Mouse (Mus musculus) heart, embryonic 13.5 days (tissue): ENCODE measurements around the gene Mprip. TPM values are rescaled to one million over a fixed set of nuclear protein-coding genes. Genes with fewer than 3 reads are reported as not detected.
A peak's percentile ranks its signal among the peaks of the same experiment; 100 is the strongest.
"Not testable (repeated sequence)": the region's sequence is repeated elsewhere in the genome, so short reads cannot be mapped to it uniquely, and the experiment has no call there.

Experiments used
- ATAC-seq: fragments of 200-750 bp; cut with Nextera tagmentation; 2 replicates; pipeline ENCODE4 v1.8.0; 2017; ENCODE audit warnings: moderate TSS enrichment; ENCODE audit not compliant: insufficient number of reproducible peaks, low FRiP score, low TSS enrichment; ENCODE audit errors: extremely low read depth
- H3K27ac ChIP-seq: fragments of 300-500 bp; sonication (generic); replicated peaks from 2 replicates; pipeline ENCODE4 v1.5.1; 2015; ENCODE audit warnings: moderate library complexity, mild to moderate bottlenecking, inconsistent platforms
- H3K27me3 ChIP-seq: fragments of 300-500 bp; sonication (generic); replicated peaks from 2 replicates; pipeline ENCODE4 v1.6.1; 2015; ENCODE audit warnings: mild to moderate bottlenecking, inconsistent platforms
- H3K36me3 ChIP-seq: fragments of 300-500 bp; sonication (generic); 2 replicates; pipeline ENCODE4 v1.6.1; 2015; ENCODE audit warnings: mild to moderate bottlenecking, inconsistent platforms
- H3K4me1 ChIP-seq: fragments of 300-500 bp; sonication (generic); 2 replicates; pipeline ENCODE4 v1.6.1; 2015; ENCODE audit warnings: inconsistent platforms
- H3K4me2 ChIP-seq: fragments of 300-500 bp; sonication (generic); 2 replicates; pipeline ENCODE4 v1.6.1; 2015; ENCODE audit warnings: inconsistent platforms, mild to moderate bottlenecking, moderate library complexity
- H3K4me3 ChIP-seq: fragments of 300-500 bp; sonication (generic); 2 replicates; pipeline ENCODE4 v1.5.1; 2015; ENCODE audit warnings: moderate library complexity, mild to moderate bottlenecking, inconsistent platforms
- H3K9ac ChIP-seq: fragments of 300-500 bp; sonication (generic); 2 replicates; pipeline ENCODE4 v1.6.1; 2015; ENCODE audit warnings: inconsistent platforms, mild to moderate bottlenecking, moderate library complexity
- H3K9me3 ChIP-seq: fragments of 300-500 bp; sonication (generic); 2 replicates; pipeline ENCODE4 v1.6.1; 2016; ENCODE audit warnings: inconsistent platforms
- WGBS: fragments of 180-500 bp; shearing (Covaris S2); methylation state at CpG from one replicate; pipeline ENCODE4 v1.1.7; 2015; ENCODE audit warnings: mixed read lengths; 5-methylcytosine and 5-hydroxymethylcytosine counted together
- polyA plus RNA-seq: library from polyadenylated mRNA; unstranded; fragments of >200 nt; fragmentation: Nextera tagmentation; extraction: Ambion mirVana; gene quantifications from 2 replicates; pipeline ENCODE4 v1.2.1, GENCODE M21; 2015

Mprip gene
- polyA plus RNA-seq, 1 experiment from 2014 or later, result 25.0 TPM

DNA sequence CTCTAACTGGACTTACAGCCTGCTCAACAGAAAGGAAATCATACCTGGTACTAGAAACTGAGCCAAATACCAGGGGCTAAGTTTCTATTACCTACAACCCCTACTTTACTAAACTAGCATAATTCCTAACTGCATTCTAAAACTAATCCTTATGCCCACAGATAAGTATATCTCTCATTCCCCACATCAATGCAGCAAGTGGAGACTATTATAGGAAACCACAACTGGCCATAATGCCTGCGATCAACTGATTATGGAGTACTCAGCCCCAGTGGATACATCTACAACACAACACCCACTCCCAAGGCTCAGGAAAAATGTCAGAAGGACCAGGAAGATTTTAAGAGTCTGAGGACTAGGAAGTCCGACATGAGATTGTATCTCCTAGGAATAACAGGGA lies 7.6 kb upstream of the Mprip start:
- H3K4me2 ChIP-seq, result no peak overlapping the region
- 78% methylated on average over 2 of the region's 2 CpGs for WGBS
- no peaks in the 10 kb centered on the region for H3K27me3 ChIP-seq
- H3K9me3 ChIP-seq, result no peaks in the 10 kb centered on the region
- H3K27ac ChIP-seq, result no peak overlapping the region
- H3K36me3 ChIP-seq, result no peaks in the 10 kb centered on the region
- no peak overlapping the region for H3K4me3 ChIP-seq
- no peak overlapping the region for H3K9ac ChIP-seq
- peaks cover 29% of the 10 kb centered on the region for H3K4me1 ChIP-seq
- ATAC-seq, result no peak

DNA sequence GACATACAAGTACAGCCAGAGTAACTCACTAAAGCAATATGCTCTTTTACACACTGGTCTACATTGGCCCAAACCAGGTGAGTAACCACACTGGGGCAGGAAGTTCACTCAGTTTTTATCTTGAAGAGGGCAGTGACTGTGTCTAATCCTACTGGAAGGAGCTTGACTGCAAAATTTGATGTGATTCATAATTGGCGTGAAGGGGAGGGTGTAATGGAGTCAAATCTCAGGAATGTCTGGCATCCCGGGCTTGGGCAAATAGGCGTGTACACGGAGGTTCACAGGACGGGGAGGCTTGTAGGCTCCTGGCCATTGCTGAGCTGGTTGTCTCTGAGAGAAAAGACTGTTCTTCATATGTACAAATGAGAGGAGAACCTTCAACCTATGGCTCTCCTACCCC lies 5.8 kb upstream of the Mprip start:
- Histone ChIP-seq H3K9ac (no peak overlapping the region), H3K9me3 (no peaks in the 10 kb centered on the region), H3K4me1 (peaks cover 29% of the 10 kb centered on the region), H3K4me2 (no peak overlapping the region), H3K27ac (peak overlapping the region; percentile 9; the same call in 1 of the 2 replicates), H3K36me3 (no peaks in the 10 kb centered on the region), H3K4me3 (no peak overlapping the region), H3K27me3 (no peaks in the 10 kb centered on the region)
- ATAC-seq, result no peak
- 27% methylated on average over 5 of the region's 5 CpGs for WGBS

DNA sequence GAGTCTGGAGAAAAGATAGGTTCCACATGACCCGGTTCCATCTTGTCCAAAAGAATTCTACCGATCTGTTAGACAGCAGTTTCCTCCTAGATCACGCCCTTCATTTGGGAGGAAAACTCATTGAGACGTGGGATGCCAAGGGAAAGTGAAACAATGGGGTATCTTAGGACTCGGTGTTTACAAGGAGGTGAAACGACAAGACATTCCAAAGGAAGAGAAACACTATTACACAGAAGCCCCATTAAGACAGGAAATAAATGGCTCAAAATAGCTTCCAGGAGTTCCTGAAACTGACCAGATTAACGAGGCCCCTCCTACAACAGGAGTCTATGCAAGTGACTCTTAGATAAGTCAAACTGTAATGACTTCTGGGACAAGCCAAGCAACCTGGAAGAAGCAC lies 5.1 kb upstream of the Mprip start:
- peaks cover 29% of the 10 kb centered on the region for H3K4me1 ChIP-seq
- H3K9ac ChIP-seq, result no peak overlapping the region
- WGBS, result 62% methylated on average over 7 of the region's 7 CpGs
- ATAC-seq, result no peak
- no peaks in the 10 kb centered on the region for H3K9me3 ChIP-seq
- H3K27ac ChIP-seq, result 0 out of 2 replicates have a peak overlapping the region, but pooled peaks have one; percentile 9
- no peak overlapping the region for H3K4me3 ChIP-seq
- H3K36me3 ChIP-seq, result no peaks in the 10 kb centered on the region
- no peak overlapping the region for H3K4me2 ChIP-seq
- H3K27me3 ChIP-seq, result no peaks in the 10 kb centered on the region

DNA sequence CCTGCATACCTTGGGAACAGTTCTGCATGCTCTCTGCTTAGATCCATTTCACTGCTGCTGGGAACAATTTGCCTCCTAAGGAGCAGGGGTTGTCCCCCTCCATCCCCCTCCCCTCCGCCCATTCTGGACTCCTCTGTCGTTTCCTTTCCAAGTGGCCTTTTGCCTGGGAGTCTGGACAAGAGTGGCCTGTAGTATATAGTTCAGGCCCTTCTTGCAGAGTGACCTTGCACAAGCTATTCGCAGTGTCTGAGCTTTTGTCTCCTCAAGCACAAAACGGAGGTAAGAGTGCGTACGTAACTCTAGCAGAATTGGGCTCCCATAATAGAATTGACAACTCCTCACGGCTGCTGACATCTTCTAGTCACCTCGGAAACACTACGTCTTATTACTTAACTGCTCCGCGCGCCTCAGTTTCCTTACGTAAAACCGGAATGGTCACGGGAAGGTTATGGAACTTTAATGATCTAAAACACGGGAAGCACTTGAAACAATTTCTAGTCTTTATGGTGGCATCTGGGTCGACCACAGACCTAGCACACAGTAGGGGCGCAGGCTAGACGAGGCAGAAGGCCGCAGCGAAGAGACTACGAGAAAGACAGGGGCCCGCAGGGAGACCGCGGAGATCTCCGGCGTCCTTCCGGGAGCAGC lies 620 bp downstream of the Mprip start:
- no peaks in the 10 kb centered on the region for H3K27me3 ChIP-seq
- ATAC-seq, result no peak
- H3K9me3 ChIP-seq, result no peaks in the 10 kb centered on the region
- H3K4me1 ChIP-seq, result peaks cover 53% of the 10 kb centered on the region
- peaks cover 2% of the 10 kb centered on the region; the same call in 1 of the 2 replicates for H3K36me3 ChIP-seq
- WGBS, result 2% methylated on average over 28 of the region's 28 CpGs
- H3K4me3 ChIP-seq, result peak overlapping the region; percentile 84
- H3K27ac ChIP-seq, result peak overlapping the region; percentile 94
- H3K4me2 ChIP-seq, result peak overlapping the region; percentile 94
- H3K9ac ChIP-seq, result peak overlapping the region; percentile 93

DNA sequence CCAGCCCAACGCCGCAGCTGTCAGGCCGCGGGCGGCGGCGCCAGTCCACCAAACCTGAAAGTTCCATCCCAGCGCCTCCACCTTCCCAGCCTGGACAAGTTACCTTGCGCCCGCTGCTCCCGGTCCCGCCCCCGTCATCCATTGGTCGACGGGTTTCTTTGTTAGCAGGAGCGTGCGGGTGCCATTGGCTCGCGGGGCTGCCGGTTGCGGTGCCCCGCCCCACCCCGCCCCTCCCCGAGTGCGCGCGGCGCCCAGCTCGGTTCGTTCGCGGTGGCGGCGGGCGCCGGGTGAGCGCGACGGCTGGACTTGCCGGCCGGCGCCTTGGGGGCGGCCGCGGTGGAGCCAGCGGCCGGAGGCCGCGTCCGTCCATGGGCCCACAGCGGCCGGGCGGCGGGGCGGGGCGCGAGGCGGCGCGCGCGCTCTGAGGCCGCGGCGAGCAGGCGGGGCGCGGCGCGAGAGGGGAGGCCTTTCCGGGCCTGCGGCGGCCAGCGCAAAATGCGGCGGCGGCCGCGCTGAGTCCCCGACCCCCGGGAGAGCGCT lies 1.2 kb downstream of the Mprip start:
- peak; percentile 89 for ATAC-seq
- Histone ChIP-seq H3K27me3 (no peaks in the 10 kb centered on the region), H3K27ac (peak overlapping the region; percentile 94), H3K4me3 (peak overlapping the region; percentile 84), H3K9ac (peak overlapping the region; percentile 93), H3K4me1 (peaks cover 57% of the 10 kb centered on the region), H3K36me3 (peaks cover 2% of the 10 kb centered on the region; the same call in 1 of the 2 replicates), H3K4me2 (peak overlapping the region; percentile 94), H3K9me3 (no peaks in the 10 kb centered on the region)
- 0% methylated on average over 38 of the region's 82 CpGs for WGBS

DNA sequence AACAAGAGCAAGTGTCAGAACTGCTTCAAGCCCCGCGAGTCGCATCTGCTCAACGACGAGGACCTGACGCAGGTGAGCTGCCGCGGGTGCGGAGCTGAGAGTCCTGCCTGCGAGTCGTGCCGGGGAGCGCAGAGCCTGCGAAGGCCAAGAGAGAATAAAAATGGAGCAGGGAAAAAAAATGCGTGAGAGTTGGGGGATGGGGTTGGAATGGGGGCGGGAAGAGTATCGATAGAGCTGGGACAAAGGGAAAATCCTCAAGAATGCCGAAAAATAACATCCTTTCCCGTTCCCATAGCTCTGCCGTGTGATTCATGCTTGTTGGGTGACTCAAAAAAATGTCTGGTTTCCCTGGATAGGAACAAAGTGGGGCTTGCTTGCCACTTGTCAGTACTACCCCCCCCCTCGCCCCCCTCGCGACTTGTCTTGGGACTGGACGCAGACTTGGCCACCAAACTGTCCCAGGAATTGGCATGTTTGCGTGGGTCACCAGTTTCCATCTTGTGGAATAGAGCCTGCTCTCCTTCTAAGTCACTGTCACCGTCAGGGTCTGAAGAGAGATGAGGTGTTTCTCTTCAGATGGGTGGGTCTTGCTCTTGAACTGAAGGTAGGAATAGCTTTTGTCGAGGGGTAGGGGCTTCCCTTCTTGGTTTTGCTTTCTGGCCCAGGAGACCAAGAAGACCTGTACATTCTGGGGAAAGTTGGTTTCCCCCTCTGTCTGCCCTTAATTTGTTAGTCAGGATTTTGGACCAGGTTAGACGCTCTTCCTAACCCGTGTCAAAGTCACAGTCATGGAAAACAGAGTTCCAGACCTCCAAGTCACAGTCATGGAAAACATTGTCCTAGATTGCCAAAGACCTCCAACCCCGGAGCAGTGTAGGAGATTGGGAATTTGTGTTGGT lies 2.0 kb downstream of the Mprip start:
- peak overlapping the region; percentile 93 for H3K9ac ChIP-seq
- peak overlapping the region; percentile 94 for H3K27ac ChIP-seq
- peak overlapping the region; percentile 94 for H3K4me2 ChIP-seq
- no peaks in the 10 kb centered on the region for H3K27me3 ChIP-seq
- ATAC-seq, result no peak
- H3K4me3 ChIP-seq, result peak overlapping the region; percentile 84
- 3% methylated on average over 30 of the region's 30 CpGs for WGBS
- H3K36me3 ChIP-seq, result peaks cover 2% of the 10 kb centered on the region; the same call in 1 of the 2 replicates
- peaks cover 61% of the 10 kb centered on the region for H3K4me1 ChIP-seq
- H3K9me3 ChIP-seq, result no peaks in the 10 kb centered on the region

DNA sequence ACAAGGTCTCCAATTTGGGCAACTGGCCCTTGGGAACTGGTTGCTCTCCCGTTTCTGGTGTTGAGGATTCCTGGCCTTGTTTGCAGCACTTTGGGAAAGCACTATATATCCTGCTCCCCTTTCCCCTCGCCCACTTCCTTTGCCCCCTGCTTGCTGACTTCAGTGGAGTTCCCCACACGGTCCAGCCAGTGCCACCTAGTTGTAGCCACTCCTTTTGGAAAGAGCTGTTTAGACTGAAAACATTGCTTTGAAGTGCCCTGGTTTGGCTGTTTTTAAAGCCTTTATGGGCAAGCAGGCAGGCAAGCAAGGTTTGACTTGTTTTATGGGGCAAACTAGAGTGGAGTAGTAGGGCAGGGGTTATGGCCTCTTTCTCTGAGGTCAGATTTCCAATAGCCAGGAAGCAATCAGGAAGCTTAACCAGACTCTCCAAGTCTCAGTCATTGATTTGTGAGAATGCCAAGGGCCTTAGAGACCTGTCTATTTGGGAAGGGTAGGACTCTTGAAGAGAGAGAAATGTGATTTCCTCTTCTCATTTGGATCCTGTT lies 2.7 kb downstream of the Mprip start:
- 5% methylated on average over 3 of the region's 3 CpGs for WGBS
- Histone ChIP-seq H3K4me2 (peak overlapping the region; percentile 94), H3K4me3 (peak overlapping the region; percentile 84), H3K4me1 (peaks cover 60% of the 10 kb centered on the region), H3K9me3 (no peaks in the 10 kb centered on the region), H3K9ac (peak overlapping the region; percentile 93), H3K27me3 (no peaks in the 10 kb centered on the region), H3K36me3 (peaks cover 2% of the 10 kb centered on the region; the same call in 1 of the 2 replicates), H3K27ac (peak overlapping the region; percentile 94)
- no peak for ATAC-seq

DNA sequence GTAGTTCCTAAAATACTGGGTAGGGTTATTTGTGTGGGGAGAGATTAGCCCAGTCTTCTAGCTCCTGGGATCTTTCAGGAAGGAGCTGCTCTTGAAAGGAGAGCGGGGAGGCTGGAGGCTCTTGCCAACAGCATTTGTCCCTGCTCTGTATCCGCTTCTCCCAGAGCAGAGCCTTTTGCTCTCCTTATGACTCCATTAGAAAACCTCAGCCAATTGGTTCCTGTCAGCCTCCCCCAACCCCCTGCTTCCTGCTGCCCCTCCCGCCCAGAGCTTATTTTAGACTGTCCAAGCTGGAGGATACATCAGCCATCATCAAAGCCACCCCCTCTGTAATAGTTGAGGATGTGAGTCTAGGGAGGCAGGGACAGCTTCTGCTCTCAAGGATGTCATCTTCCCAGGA lies 3.7 kb downstream of the Mprip start:
- 2% methylated on average over 3 of the region's 3 CpGs for WGBS
- H3K4me3 ChIP-seq, result peak overlapping the region; percentile 84
- H3K36me3 ChIP-seq, result peaks cover 2% of the 10 kb centered on the region; the same call in 1 of the 2 replicates
- H3K4me1 ChIP-seq, result peaks cover 69% of the 10 kb centered on the region
- H3K4me2 ChIP-seq, result peak overlapping the region; percentile 94
- no peaks in the 10 kb centered on the region for H3K9me3 ChIP-seq
- no peak for ATAC-seq
- peak overlapping the region; percentile 94 for H3K27ac ChIP-seq
- peak overlapping the region; percentile 93 for H3K9ac ChIP-seq
- H3K27me3 ChIP-seq, result no peaks in the 10 kb centered on the region

DNA sequence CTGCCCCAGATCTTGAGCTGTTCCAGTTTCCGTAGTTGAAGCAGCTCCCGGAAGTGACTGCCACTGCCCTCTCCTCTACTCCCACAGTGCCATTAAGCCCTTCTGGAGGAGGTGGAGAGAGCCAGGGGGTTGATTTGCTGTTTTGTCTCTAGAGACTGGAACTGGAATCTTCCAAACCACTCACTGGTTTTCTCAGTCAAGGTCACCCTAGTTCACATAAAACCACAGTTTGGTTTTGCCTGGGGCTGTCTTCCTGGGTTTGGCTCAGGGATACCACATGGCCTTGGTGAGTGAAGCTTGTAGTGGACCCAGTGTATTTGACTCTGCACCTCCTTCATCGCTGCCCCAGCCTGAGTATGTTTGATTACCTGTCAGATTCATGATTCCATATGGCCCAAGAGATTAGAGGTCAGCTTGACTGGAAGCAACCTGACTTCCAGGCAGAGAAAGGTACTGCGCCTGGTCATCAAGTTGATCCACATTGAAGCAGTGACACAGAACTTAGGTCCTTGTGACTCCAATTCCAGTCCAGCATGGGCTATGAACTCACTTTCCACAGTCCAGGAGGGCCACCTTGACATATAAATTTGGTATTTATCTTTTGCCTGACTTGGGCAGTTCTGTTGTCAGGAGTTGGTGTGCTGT lies 10.1 kb downstream of the Mprip start:
- Histone ChIP-seq H3K4me2 (no peak overlapping the region), H3K27me3 (no peaks in the 10 kb centered on the region), H3K4me3 (no peak overlapping the region), H3K27ac (no peak overlapping the region), H3K9ac (no peak overlapping the region), H3K4me1 (peaks cover 80% of the 10 kb centered on the region), H3K36me3 (no peaks in the 10 kb centered on the region), H3K9me3 (no peaks in the 10 kb centered on the region)
- WGBS, result 61% methylated on average over 4 of the region's 4 CpGs
- ATAC-seq, result no peak

DNA sequence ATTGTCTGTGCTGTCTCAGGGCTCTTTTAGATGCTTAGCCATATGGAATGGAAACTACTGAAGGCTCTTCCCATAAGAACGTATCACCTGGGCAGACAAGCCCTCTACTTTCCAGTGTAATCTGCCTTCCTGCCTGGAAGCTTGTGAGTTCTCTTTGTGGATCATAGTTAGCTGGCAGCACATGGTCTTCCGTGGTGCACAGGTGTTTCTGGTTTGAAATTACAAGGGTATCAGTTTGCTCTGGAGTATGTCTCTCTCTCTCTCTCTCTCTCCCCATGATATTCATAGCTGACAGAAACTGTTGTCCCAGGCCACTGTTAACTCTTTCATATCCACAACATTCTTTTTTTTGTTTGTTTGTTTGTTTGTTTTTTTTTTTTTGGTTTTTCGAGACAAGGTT lies 12.9 kb downstream of the Mprip start:
- Histone ChIP-seq H3K27ac (no peak overlapping the region), H3K4me2 (no peak overlapping the region), H3K4me1 (peaks cover 76% of the 10 kb centered on the region), H3K4me3 (no peak overlapping the region), H3K27me3 (no peaks in the 10 kb centered on the region), H3K36me3 (peaks cover 5% of the 10 kb centered on the region; the same call in 1 of the 2 replicates), H3K9me3 (no peaks in the 10 kb centered on the region), H3K9ac (no peak overlapping the region)
- ATAC-seq, result no peak
- WGBS, result 72% methylated on average over 3 of the region's 3 CpGs

DNA sequence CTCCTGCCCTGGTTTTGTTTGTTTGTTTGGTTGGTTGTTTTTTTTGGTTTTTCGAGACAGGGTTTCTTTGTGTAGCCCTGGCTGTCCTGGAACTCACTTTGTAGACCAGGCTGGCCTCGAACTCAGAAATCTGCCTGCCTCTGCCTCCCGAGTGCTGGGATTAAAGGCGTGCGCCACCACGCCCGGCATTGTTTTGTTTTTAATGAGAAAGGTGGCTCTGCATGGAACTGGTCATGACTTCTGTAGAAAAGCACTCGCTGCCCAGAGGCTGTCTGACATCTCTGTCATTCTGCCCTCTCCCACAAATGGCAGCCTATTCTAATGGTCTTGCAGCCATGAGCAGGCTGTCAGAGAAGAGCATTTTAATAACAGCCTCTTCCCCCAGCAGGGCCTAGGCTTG lies 13.6 kb downstream of the Mprip start:
- H3K36me3 ChIP-seq, H3K27me3 ChIP-seq, H3K4me3 ChIP-seq, ATAC-seq, H3K4me2 ChIP-seq, H3K9me3 ChIP-seq, H3K9ac ChIP-seq, H3K27ac ChIP-seq: not testable (repeated sequence)
- WGBS, result 93% methylated on average over 8 of the region's 8 CpGs
- peaks cover 76% of the 10 kb centered on the region for H3K4me1 ChIP-seq
